Mouse (Mus musculus): ENCODE data around the gene Auh. TPM values are rescaled to one million over a fixed set of nuclear protein-coding genes. Genes with fewer than 3 reads are reported as not detected.

Auh gene
- polyA plus RNA-seq, 1 experiment from 2014 or later, result 46.8 TPM

DNA sequence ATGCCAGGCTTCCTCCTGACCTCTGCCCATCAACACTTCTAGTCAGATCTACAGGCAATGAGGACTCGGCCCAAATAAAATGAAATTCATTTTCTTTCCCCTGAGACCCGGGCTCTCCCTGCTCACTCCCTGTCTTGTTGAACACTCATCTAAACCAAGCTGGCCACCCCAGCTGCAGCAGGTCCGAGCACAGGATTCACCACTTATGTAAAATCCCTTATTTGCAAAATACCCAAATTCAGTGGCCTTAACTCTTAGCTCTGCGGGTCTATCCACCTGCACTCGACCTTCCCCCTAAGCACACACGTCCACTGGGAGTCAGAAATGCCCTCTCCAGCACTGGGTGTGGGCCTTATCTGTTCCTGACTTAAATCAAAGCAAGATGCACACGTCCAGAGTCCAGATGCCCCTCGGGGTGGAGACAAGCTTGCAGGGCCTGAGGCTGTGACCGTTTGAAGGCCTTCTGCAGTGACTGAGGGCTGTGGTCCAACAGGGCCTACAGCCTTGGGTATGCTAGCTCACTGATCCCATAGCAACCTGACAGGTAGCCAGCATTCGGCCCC lies 9.6 kb downstream of the Auh start:
- Histone ChIP-seq H3K27ac (no peak overlapping the region), H3K36me3 (no peaks in the 10 kb centered on the region), H3K9ac (no peak overlapping the region), H3K9me3 (no peaks in the 10 kb centered on the region), H3K4me2 (replicated peaks) (0 out of 2 replicates have a peak overlapping the region, but pooled peaks have one; percentile 7), H3K4me1 (replicated peaks) (peaks cover 12% of the 10 kb centered on the region; the same call in 1 of the 2 replicates), H3K4me3 (replicated peaks) (no peak overlapping the region), H3K27me3 (replicated peaks) (no peaks in the 10 kb centered on the region)
- peak; percentile 47; the same call in 1 of the 2 replicates for ATAC-seq
- 58% methylated on average over 10 of the region's 10 CpGs for WGBS

DNA sequence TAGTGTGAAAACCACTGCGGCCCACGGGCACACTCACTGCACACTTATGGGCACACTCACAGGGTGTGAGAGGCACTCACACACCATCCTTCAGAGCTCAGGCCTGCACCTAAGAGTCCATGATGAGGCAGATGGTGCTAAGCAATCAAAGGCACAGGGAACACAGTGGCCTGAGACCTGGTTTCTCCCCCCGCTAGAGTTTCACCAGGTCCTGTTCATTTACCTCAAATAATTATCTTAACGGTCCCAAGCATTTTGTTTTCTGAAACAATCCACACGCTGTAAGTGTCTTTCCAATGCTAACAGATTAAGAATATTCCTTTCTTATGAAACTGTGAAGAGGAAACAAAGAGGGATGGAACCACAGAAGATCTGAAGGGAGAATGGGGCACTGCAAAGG lies 11.1 kb downstream of the Auh start:
- 92% methylated on average over 5 of the region's 5 CpGs for WGBS
- no peak for ATAC-seq
- H3K36me3 ChIP-seq, result no peaks in the 10 kb centered on the region

DNA sequence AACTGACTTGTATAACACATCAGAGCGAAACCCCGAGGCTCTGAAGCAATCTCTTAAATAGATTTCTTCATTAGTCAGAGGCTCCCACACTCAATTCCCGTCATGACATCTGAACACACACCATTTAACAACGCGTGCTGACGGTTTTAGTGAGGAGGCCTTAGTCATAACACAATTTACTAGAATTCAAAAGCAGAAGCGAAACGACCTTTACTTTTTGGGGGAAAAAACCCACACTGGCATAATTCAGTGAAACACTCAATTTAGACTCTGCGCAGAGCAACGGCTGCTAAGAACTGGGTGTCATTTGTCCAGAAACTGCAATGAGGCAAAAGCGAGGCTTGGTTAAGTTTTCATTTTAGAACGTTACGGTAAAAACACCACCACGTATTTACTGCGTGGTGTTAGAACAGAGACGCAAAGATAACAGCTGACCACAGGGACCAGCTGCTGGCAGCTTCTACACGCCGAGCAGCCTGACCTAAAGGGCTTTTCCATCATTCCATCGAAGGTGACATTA lies 14.8 kb downstream of the Auh start:
- Histone ChIP-seq H3K4me1 (replicated peaks) (peaks cover under 1% of the 10 kb centered on the region; the same call in 1 of the 2 replicates), H3K27ac (no peak overlapping the region), H3K4me3 (replicated peaks) (no peak overlapping the region), H3K27me3 (replicated peaks) (no peaks in the 10 kb centered on the region), H3K9ac (no peak overlapping the region), H3K4me2 (replicated peaks) (no peak overlapping the region), H3K36me3 (no peaks in the 10 kb centered on the region), H3K9me3 (no peaks in the 10 kb centered on the region)
- no peak for ATAC-seq
- 62% methylated on average over 19 of the region's 19 CpGs for WGBS

More for the DNA sequence above, 11.1 kb downstream of the Auh start:
- no peak overlapping the region for H3K9ac ChIP-seq
- no peaks in the 10 kb centered on the region for H3K27me3 ChIP-seq (replicated peaks)
- H3K4me3 ChIP-seq (replicated peaks), result no peak overlapping the region
- H3K9me3 ChIP-seq, result no peaks in the 10 kb centered on the region
- no peak overlapping the region for H3K4me2 ChIP-seq (replicated peaks)
- no peak overlapping the region for H3K27ac ChIP-seq
- peaks cover 12% of the 10 kb centered on the region; the same call in 1 of the 2 replicates for H3K4me1 ChIP-seq (replicated peaks)

DNA sequence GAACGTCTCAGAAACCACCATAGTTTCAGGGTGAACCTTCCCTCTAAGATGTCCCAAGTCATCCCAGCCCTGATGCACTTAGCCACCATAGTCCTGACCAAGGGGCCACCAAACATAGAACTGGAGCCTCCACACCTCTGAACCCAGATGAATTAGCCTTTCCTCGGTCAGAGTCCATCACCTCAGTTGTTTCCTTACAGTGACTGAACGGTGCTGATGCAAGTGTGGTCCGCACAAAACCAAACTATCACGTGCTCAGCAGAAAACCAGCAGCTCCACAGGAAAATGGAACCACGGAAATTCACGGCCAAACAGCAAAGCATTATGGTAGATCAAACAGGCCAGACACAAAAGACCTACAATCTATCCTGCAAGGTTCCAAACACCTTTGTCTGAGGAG lies 15.6 kb downstream of the Auh start:
- no peak for ATAC-seq
- Histone ChIP-seq H3K9me3 (no peaks in the 10 kb centered on the region), H3K4me1 (replicated peaks) (no peaks in the 10 kb centered on the region), H3K9ac (no peak overlapping the region), H3K27ac (no peak overlapping the region), H3K36me3 (0 out of 2 replicates have a peak, but pooled peaks cover under 1% of the 10 kb centered on the region), H3K4me2 (replicated peaks) (no peak overlapping the region), H3K27me3 (replicated peaks) (no peaks in the 10 kb centered on the region), H3K4me3 (replicated peaks) (no peak overlapping the region)
- WGBS, result 78% methylated on average over 7 of the region's 7 CpGs

DNA sequence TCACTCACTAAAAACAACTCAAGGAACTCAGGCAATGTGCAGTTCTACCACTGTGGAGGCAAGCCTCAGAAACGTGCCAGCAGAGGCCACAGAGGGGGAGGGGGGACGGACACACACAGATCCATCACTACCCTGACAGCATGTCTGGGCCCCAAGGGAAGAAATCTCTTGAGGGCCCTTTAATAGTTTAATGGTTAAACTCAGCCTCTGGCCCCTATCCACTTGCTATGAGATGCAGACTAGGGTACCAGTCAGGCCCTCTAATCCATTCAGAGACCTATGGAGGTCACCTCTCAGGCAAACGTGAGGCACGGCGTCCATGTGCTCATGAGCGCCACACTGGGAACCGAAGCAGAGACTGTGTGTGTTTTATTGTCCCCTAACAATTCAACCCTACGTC lies 17.0 kb downstream of the Auh start:
- 0 out of 2 replicates have a peak, but pooled peaks cover 4% of the 10 kb centered on the region for H3K36me3 ChIP-seq
- ATAC-seq, result peak; percentile 62
- 48% methylated on average over 8 of the region's 8 CpGs for WGBS
- H3K4me1 ChIP-seq (replicated peaks), result no peaks in the 10 kb centered on the region
- no peak overlapping the region for H3K9ac ChIP-seq
- no peak overlapping the region for H3K4me3 ChIP-seq (replicated peaks)
- H3K9me3 ChIP-seq, result no peaks in the 10 kb centered on the region
- H3K4me2 ChIP-seq (replicated peaks), result no peak overlapping the region
- H3K27ac ChIP-seq, result no peak overlapping the region
- H3K27me3 ChIP-seq (replicated peaks), result no peaks in the 10 kb centered on the region

DNA sequence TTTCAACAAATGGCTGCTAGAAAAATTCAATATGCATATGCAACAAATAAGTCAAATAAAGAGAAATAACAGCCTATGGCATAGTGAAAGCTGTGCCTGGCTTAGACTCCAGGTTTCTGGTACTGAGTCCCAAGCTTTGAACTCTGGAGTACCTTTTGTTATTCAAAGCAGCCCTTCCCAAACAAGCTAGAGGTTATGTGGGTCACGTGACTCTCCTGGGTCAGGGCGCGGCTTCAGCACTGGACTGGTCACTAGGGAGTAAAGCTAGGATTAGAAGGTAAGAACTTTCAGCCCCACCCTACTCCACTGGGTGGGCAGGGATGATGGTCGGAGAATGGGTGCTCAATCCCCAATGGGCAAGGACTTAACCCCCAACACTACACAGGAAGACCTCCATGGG lies 18.2 kb downstream of the Auh start:
- Histone ChIP-seq H3K4me2 (replicated peaks) (no peak overlapping the region), H3K36me3 (0 out of 2 replicates have a peak, but pooled peaks cover 4% of the 10 kb centered on the region), H3K27ac (no peak overlapping the region), H3K4me3 (replicated peaks) (no peak overlapping the region), H3K4me1 (replicated peaks) (no peaks in the 10 kb centered on the region), H3K9ac (no peak overlapping the region), H3K27me3 (replicated peaks) (no peaks in the 10 kb centered on the region), H3K9me3 (no peaks in the 10 kb centered on the region)
- WGBS, result 90% methylated on average over 4 of the region's 4 CpGs
- no peak for ATAC-seq

DNA sequence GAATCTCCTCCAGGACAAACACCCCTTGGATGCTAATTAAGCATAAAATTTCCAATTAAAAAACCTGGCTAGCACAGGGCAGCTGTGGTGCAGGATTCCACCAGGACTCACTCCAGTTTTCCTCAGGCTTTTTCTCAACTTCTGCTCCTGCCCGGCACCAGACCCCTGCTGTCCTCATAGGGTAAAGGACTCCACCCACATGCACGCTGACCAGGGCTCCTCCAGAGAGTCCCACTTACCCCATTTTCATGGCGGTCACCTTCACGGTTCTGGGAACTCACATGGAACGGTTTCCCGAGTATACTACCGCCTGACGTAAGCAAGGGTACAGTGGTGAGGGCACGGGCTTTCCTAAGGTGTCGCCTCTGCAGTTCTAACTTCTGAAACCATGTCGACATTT lies 23.2 kb downstream of the Auh start:
- H3K9ac ChIP-seq, result no peak overlapping the region
- no peak overlapping the region for H3K4me2 ChIP-seq (replicated peaks)
- no peak for ATAC-seq
- 89% methylated on average over 11 of the region's 11 CpGs for WGBS
- H3K4me3 ChIP-seq (replicated peaks), result no peak overlapping the region
- peaks cover 9% of the 10 kb centered on the region for H3K4me1 ChIP-seq (replicated peaks)
- H3K9me3 ChIP-seq, result no peaks in the 10 kb centered on the region
- H3K27me3 ChIP-seq (replicated peaks), result no peaks in the 10 kb centered on the region
- no peak overlapping the region for H3K27ac ChIP-seq
- H3K36me3 ChIP-seq, result 0 out of 2 replicates have a peak, but pooled peaks cover 4% of the 10 kb centered on the region

DNA sequence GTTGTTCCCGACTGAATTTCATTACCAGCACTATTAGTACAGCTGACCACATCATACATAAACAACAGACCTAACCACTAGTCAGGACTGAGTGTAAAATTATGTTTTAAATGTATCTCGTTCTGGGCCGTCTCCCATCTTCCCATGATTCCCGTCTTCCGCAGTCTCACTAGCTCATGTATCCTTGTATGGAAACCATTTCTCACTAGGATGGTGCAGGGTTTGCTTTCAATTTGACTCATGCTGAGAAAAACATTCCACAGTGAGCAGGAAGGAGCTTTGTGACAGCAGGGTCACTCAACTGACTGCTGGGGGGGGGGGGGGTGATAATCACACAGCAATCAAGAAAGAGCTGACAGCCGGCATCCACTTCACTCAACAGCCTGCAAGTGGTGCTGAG lies 25.3 kb downstream of the Auh start:
- H3K27me3 ChIP-seq (replicated peaks), result no peaks in the 10 kb centered on the region
- H3K9ac ChIP-seq, result no peak overlapping the region
- no peaks in the 10 kb centered on the region for H3K9me3 ChIP-seq
- H3K27ac ChIP-seq, result no peak overlapping the region
- H3K4me2 ChIP-seq (replicated peaks), result no peak overlapping the region
- WGBS, result 50% methylated on average over 6 of the region's 6 CpGs
- H3K4me1 ChIP-seq (replicated peaks), result peaks cover 9% of the 10 kb centered on the region
- no peak overlapping the region for H3K4me3 ChIP-seq (replicated peaks)
- ATAC-seq, result no peak
- H3K36me3 ChIP-seq, result 0 out of 2 replicates have a peak, but pooled peaks cover 4% of the 10 kb centered on the region

DNA sequence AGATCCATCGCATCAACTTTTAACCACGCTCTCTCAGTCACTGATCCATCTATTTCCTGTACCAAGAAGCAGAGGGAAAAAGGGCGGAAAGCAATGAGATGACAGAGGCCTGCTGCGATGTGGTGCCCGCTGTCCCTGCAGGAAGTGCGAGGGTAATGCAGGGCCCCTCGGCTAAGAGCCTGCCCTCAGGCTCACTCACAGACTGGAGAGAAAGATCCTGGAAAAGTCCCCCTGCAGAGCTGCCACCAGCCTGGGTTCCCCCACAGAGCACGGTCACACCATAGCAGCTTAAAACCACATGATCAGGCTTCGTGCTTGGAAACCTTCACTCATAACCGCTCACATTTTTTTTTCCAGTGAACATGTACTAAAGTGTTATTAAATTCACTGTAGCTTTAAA lies 25.7 kb downstream of the Auh start:
- no peak overlapping the region for H3K4me3 ChIP-seq (replicated peaks)
- H3K36me3 ChIP-seq, result 0 out of 2 replicates have a peak, but pooled peaks cover 2% of the 10 kb centered on the region
- no peak overlapping the region for H3K9ac ChIP-seq
- H3K27me3 ChIP-seq (replicated peaks), result no peaks in the 10 kb centered on the region
- no peak overlapping the region for H3K4me2 ChIP-seq (replicated peaks)
- H3K4me1 ChIP-seq (replicated peaks), result peaks cover 9% of the 10 kb centered on the region
- no peaks in the 10 kb centered on the region for H3K9me3 ChIP-seq
- H3K27ac ChIP-seq, result peak overlapping the region; percentile 54; the same call in 1 of the 2 replicates
- 0 out of 2 replicates have a peak, but pooled peaks have one; percentile 52 for ATAC-seq
- WGBS, result 39% methylated on average over 10 of the region's 10 CpGs

DNA sequence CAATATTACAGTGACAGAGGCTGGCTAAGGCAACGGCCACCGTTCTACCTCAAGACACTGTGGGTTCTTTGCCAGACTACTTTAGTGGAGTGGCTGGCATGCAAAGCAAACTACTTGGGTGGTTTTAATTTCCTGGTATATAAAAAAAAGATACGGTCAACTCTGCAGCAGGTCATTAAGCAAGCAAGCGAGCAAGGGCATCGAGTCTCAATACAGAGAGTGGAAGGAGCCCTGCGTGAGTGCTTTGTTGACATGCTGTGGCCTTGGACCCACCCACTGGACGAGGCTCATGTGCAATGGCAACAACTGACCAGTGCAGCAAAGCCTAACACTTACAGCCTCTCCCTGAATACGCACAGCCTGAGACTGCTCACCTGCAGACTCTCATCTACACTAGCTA lies 27.0 kb downstream of the Auh start:
- peaks cover 9% of the 10 kb centered on the region for H3K4me1 ChIP-seq (replicated peaks)
- ATAC-seq, result no peak
- H3K27me3 ChIP-seq (replicated peaks), result no peaks in the 10 kb centered on the region
- H3K4me3 ChIP-seq (replicated peaks), result no peak overlapping the region
- WGBS, result 81% methylated on average over 8 of the region's 8 CpGs
- H3K36me3 ChIP-seq, result no peaks in the 10 kb centered on the region
- H3K27ac ChIP-seq, result no peak overlapping the region
- no peak overlapping the region for H3K9ac ChIP-seq
- H3K4me2 ChIP-seq (replicated peaks), result no peak overlapping the region
- no peaks in the 10 kb centered on the region for H3K9me3 ChIP-seq

DNA sequence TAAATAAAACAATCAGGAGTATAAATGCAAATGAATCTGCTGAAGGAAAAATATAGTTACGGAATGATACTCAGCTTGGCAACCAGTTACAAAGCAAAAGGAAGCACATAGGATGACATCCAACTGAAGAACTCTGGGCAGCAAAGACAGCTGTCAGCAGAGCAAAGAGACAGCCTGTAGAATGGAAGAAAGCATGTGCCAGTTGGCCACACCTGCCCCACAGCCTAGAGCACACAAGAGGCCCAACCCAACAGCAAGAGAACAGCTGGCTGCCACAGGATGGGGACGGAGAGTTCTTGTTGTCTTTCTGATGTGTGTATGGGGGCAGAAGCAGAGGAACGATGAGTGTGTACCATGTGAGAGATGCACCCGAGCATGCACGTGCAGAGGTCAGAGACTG lies 29.8 kb downstream of the Auh start:
- no peak for ATAC-seq
- 86% methylated on average over 5 of the region's 5 CpGs for WGBS
- H3K27me3 ChIP-seq (replicated peaks), result no peaks in the 10 kb centered on the region
- H3K9ac ChIP-seq, result no peak overlapping the region
- no peak overlapping the region for H3K4me2 ChIP-seq (replicated peaks)
- peaks cover 9% of the 10 kb centered on the region for H3K4me1 ChIP-seq (replicated peaks)
- H3K36me3 ChIP-seq, result no peaks in the 10 kb centered on the region
- no peaks in the 10 kb centered on the region for H3K9me3 ChIP-seq
- H3K4me3 ChIP-seq (replicated peaks), result no peak overlapping the region
- no peak overlapping the region for H3K27ac ChIP-seq

DNA sequence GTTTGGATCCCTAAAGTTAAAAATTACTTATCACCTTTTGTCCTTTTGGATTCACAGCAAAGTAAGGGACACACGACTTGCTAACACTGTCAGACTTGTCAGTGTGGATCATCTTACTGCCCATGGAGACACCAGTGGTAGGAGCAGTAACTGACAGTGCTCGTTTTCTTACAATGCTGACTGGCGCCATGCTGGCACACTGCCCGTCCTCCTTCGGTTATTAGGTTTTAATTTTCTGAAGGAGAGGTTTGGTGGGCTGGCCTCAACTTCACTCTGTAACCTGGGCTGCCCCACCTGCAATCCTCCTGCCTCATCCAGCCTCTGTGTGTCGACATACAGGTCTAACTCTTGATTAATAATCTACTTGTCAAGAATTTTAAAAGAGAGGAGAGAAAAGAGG lies 31.7 kb downstream of the Auh start:
- Histone ChIP-seq H3K27ac (no peak overlapping the region), H3K27me3 (replicated peaks) (no peaks in the 10 kb centered on the region), H3K9me3 (no peaks in the 10 kb centered on the region), H3K4me3 (replicated peaks) (no peak overlapping the region), H3K4me2 (replicated peaks) (no peak overlapping the region), H3K36me3 (no peaks in the 10 kb centered on the region), H3K9ac (no peak overlapping the region), H3K4me1 (replicated peaks) (0 out of 2 replicates have a peak, but pooled peaks cover 2% of the 10 kb centered on the region)
- ATAC-seq, result no peak
- WGBS, result 78% methylated on average over 6 of the region's 6 CpGs

DNA sequence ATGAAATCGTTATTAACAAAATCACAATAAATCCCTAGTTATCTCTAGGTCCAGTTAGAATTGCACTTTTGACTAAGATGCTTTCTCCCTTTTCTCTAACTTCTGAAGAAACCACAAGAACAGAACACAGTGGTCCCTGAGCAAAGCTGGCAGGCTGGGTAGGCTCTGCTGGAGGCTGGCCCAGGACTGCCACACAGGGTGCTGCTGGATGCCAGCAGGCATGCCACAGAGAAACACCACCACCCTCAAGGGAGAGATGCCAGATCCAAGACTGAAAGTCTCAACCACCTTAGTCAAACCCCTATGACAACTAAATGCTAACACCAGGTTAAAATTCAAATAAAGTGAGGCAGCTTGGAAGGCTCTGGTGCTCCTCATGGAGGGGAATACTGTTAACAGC lies 36.7 kb downstream of the Auh start:
- 94% methylated on average over 1 of the region's 1 CpGs for WGBS
- H3K4me2 ChIP-seq (replicated peaks), result no peak overlapping the region
- H3K9me3 ChIP-seq, result no peaks in the 10 kb centered on the region
- H3K4me3 ChIP-seq (replicated peaks), result no peak overlapping the region
- H3K27me3 ChIP-seq (replicated peaks), result no peaks in the 10 kb centered on the region
- H3K4me1 ChIP-seq (replicated peaks), result 0 out of 2 replicates have a peak, but pooled peaks cover 2% of the 10 kb centered on the region
- no peaks in the 10 kb centered on the region for H3K36me3 ChIP-seq
- no peak for ATAC-seq
- no peak overlapping the region for H3K27ac ChIP-seq
- H3K9ac ChIP-seq, result no peak overlapping the region
